Mouse (Mus musculus) layer of hippocampus, postnatal 25 days (tissue): ENCODE measurements around the gene Prpsap1. TPM values are rescaled to one million over a fixed set of nuclear protein-coding genes. Genes with fewer than 3 reads are reported as not detected.

ENCODE experiments used
- DNase-seq, 2 experiments: peaks; one replicate each; pipeline ENCODE4 v3.0.0; 2022; ENCODE audit warnings: mixed read lengths in 2 of 2, low spot score in 1 of 2; ENCODE audit errors: extremely low spot score in 1 of 2
- total RNA-seq, 2 experiments: library from RNA; stranded (reverse); gene quantifications; 2 replicates each; pipeline ENCODE4 v1.2.3; 2021

The Prpsap1 gene
- total RNA-seq, 2 experiments from 2014 or later = 76.4 to 88.4 TPM

- DNase-seq = no peak
Measured at GRCm38 (mm10) chr11:116447822-116448221, 46.2 kb downstream of the Prpsap1 start.

DNA sequence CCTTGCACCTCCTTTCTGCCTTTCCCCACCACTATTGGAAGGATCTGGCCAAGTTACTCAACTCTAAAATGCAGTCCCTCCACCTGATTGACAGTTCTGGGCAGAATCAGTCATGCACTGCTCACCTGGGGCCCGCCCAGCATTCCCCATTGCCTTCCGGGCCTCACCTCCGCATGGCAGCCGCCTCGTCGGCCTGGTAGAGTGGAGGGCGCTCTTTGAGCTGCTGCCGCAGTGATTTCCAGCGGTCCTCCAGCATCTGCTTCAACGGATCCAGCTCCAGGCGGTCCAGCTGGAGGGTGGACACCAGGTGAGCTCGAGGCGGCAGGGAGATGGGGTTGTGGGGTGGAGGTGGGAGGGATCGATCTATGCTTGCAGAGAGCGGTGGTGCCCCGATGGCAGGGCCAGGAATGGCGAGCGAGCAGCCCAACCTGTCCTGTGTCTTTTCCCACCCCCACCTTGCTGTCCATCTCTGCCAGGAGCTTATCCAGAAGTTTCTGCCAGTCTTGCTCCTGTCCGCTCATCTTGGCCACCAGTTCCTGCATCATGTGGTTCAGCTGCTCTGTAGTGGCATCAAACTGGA lies 47.6 kb downstream of the Prpsap1 start:
- DNase-seq = no peak

DNA sequence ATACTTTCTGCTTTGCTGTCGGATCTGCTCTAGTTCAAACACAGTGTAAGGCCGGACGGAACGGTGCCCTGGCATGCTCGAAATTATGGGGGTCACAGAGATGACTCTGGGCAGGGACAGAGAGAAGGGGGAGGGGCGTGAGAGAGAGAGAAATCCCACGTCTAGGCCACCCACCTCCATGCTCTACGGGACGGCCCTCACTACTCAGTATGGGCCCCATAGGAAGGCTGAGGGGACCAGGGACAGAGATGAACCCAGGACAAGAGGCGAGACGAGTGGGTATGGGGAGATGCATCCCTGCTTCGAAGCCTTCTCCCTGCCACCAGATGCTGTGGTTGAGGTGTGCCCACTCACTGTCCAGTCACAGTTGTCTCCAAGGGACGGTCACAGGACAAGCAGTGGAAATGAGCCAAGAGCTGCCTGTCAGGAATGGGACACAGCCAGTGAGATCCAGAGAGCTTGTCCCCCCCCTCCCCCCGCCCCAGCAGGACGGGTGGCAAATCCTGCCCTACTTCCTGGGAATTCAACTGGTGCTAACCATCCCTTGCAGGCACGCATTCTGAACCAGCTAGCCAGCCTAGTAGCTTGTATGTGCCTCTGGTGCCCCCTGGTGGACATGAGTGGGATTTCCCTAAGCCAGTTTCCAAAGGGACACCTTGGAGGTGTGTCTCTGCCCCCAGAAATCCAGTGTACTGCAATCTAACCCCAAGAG lies 48.2 kb downstream of the Prpsap1 start:
- DNase-seq = peak; percentile 98 to 100

DNA sequence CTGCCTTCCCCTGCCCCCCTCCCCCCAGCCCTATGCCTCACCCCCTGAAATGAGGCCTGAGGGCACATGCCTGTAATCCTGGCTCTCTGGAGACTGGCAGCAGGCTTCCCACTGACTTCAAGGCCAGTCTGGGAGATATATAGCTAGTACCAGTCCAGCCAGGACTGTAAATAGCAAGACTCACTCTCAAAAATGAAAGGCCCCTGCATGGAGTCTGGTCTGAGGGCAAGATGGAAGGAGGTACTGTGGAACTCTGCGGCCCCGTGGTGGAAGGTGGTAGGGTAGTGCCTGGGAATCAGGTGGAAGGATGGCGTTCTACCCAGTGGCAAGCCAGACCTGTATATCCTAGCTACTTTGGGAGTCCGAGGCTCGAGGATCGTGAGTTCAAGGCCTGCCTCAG lies 50.1 kb downstream of the Prpsap1 start:
- DNase-seq = no peak

GRCm38 (mm10) chr11:116443311-116443710 lies 50.7 kb downstream of the Prpsap1 start:
- no peak for DNase-seq

GRCm38 (mm10) chr11:116442867-116443177 lies 51.2 kb downstream of the Prpsap1 start:
- DNase-seq = no peak

GRCm38 (mm10) chr11:116442129-116442866 lies 51.7 kb downstream of the Prpsap1 start:
- DNase-seq = no peak

GRCm38 (mm10) chr11:116440408-116441068 lies 53.5 kb downstream of the Prpsap1 start:
- no peak for DNase-seq

GRCm38 (mm10) chr11:116439269-116440240 lies 54.4 kb downstream of the Prpsap1 start:
- no peak for DNase-seq

- DNase-seq = no peak
Measured at GRCm38 (mm10) chr11:116437541-116437940, 56.5 kb downstream of the Prpsap1 start.

DNA sequence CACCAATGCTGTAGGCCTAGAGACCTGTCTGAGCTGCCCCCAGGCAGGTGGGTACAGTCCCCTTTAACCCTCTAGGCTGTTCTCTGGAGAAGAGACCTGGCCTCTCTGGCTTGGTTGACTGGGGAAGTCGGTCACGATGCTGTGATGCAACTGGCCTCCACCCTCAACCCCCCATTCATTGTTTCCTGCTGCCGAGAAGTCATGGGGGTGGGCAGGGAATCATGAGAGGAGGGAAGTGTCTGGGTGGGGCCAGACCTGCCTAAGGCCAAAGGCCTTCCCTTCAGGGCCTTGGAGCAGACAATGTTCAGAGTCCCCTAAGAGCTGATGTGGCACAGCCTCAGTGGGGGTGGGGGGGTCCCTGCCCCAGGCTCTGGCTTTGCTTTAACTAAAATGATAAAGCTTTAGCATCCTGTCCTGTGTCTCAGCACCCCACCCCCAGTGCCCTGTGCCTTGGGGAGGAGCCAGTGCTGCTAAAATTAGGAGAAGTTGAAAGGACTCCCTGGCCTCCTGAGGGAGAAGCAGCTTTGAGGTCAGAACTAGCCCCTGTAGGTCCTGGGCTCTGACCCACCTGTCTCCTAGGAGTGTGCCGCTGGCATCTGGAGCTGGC lies 57.2 kb downstream of the Prpsap1 start:
- no peak for DNase-seq

DNA sequence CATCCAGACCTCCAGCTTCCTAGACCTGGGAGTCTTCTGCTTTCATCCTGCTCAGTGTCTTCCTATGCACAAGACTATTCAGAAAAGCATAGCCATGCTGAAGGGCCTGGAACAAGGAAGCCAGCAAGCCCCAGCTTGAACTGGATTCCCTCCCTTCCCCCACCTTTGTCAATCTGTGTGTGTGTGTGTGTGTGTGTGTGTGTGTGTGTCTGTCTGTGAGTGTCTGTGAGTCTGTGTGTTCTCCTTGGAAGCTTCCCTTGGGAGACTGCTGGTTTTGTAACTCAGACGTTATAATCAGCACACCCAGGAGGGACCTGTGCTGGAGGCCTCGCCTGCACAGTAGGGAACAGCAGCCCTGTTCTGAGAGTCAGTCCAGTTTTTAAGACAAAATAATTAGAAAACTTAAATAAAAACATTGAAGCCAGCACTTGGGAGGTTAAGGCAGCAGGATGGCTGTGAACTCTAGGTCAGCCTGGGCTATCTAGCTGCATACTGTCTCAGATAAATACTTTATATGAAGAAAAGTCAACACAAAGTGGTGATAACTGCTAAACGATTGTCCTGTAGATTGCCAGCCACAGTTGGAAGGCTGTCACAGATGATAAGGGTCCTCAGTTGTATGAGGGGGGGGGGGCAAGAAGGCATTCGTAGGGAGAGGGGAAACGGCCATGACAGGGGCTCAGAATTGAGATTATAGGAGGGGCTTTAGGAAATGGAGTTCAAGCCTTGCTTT lies 57.8 kb downstream of the Prpsap1 start:
- DNase-seq = no peak

DNA sequence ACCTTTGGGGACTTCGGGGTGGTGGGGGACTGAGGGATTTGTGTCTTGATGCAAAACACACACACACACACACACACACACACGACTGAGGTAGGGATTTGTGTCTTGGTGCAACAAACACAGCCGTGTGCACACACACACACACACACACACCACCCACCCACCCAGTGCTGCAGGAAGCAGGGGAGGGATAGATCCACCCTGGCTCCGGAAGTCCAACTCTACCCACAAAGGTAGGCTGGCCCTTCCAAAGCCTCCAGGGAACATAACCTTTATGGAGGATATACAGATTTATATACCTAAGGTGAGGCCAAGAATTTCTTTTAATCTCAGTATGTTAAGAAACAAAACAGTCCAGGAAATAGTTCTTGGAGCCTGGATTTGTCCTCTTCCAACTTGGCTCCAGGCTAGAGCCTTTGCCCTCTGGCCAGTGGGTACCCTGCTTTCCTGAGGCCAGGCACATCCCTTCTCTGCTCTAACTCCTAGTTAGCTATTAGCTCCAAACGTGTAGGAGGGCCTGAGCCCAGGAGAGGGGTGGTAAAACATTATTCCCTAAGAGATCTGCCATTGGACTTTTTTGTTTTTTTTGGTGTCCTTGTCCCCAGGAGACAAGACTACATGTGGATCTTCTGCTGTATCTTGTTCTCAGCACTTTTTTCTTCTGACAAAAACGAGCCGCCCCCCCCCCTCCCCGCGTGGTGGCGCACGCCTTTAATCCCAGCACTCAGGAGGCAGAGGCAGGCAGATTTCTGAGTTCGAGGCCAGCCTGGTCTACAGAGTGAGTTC lies 58.8 kb downstream of the Prpsap1 start:
- no peak for DNase-seq

GRCm38 (mm10) chr11:116434287-116434966 lies 59.6 kb downstream of the Prpsap1 start:
- peak in 1 of 2 experiments; percentile 50 for DNase-seq

DNA sequence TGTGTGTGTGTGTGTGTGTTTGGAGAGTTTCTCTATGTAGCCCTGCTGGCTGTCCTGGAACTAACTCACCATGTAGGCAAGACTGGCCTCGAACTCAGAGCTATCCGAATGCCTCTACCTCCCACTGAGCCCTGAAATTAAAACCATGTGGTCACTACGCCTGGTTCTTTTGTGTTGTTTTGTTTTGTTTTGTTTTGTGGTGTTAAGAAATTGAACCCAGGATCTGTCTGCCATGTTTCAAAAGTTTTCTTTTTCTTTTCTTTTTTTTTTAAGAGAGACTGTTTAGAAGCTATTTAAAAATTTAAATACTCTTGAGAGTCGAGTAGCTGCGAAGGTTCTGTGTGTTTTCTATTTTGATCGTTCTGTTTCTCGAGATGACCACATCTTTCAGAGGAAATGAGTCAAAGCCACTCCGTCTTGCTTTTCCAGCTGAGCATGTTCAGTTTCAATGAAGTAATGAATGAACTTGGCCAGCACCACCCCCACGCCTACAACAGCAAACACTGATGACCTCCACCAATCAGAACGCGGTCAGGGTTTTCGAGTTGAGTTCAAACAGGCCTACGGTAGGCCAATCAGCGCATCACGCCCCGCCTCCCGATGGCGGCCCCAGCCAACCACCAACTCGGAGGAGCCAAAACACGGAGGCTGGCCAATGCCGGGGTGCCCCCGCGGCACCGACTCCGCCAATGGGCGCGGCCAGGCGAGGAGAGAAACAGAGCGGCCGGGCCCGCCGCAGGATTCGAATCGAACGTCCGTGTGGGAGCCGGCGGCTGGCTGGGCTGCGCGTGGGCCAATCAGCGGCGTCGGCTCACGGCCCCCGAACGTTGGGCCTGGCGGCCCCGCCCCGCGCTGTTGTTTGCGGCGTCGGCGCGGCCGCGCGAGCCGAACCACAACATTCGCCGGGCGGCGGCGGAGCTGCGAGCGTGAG lies 60.4 kb downstream of the Prpsap1 start, which contains the start of gene Ubald2:
Gene Ubald2 (plus strand): TSS at position 739 of the 931 bp plus-strand sequence.
- peak; percentile 87 to 98 for DNase-seq

- DNase-seq = no peak
Measured at GRCm38 (mm10) chr11:116432593-116433355, 61.2 kb downstream of the Prpsap1 start.
